Mouse (Mus musculus): ENCODE results near the gene Sprr2d. TPM values are rescaled to one million over a fixed set of nuclear protein-coding genes. Genes with fewer than 3 reads are reported as not detected.

Gene Sprr2d
- polyA plus RNA-seq, 1 experiment from 2014 or later, result not detected

DNA sequence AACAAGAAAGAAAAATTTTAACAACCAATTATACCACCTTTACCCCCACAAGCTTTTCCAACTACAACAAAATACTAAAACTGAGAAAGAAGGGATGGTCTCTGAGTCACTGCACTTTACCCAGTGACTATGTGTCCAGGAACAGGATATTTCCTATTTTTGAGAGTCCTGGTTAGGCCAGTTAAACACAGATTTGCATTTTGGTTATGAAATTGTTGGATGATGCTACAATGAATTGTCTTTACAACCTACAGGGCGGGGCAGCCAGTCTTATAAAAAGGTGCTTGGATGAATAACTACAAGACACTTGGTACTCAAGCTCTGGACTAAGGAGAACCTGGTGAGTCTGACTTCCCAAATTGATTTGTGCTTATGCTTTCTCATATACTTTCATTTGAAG is 46.4 kb downstream of the Sprr2d start, which contains the start of gene Sprr2h:
Gene Sprr2h (plus strand): TSS at position 301 of the 400 bp plus-strand sequence.
- Histone ChIP-seq H3K4me1 (ENCODE audit: control insufficient read depth, insufficient read depth, low read length) (no peaks in the 10 kb centered on the region), H3K9me3 (ENCODE audit: control insufficient read depth, low read length) (no peaks in the 10 kb centered on the region), H3K4me3 (ENCODE audit: low read depth, low read length) (no peak within 1 kb of the TSS), H3K27ac (ENCODE audit: low read depth, low read length) (no peak within 1 kb of the TSS), H3K36me3 (ENCODE audit: control insufficient read depth, insufficient read depth, low read length) (no peaks in the 10 kb centered on the region), H3K27me3 (ENCODE audit: control insufficient read depth, insufficient read depth, low read length) (no peaks in the 10 kb centered on the region), H3K4me2 (ENCODE audit: low read depth, low read length) (no peak within 1 kb of the TSS), H3K9ac (replicated peaks; ENCODE audit: low read depth, low read length) (no peak within 1 kb of the TSS)
- ATAC-seq (ENCODE audit: low read depth), result no peak
- 81% methylated on average over 1 of the region's 1 CpGs for WGBS

Other genes starting within 250 kb of the Sprr2d start
- not detected in 2 replicates for gene Prr9, start 215.2 kb upstream of the Sprr2d start, polyA plus RNA-seq (2014; fragmentation: Nextera tagmentation; extraction: Ambion mirVana)
- not detected in 2 replicates for gene Lelp1, start 196.4 kb upstream of the Sprr2d start, polyA plus RNA-seq (2014; fragmentation: Nextera tagmentation; extraction: Ambion mirVana)
- gene Sprr2a1, start 123.3 kb upstream of the Sprr2d start, polyA plus RNA-seq (2014; fragmentation: Nextera tagmentation; extraction: Ambion mirVana), result not detected in 2 replicates
- not detected in 2 replicates for gene Sprr2a2, start 123.2 kb upstream of the Sprr2d start, polyA plus RNA-seq (2014; fragmentation: Nextera tagmentation; extraction: Ambion mirVana)
- gene Sprr2a3, start 53.7 kb upstream of the Sprr2d start, polyA plus RNA-seq (2014; fragmentation: Nextera tagmentation; extraction: Ambion mirVana), result not detected in 2 replicates
- not detected in 2 replicates for gene Sprr2b, start 22.5 kb upstream of the Sprr2d start, polyA plus RNA-seq (2014; fragmentation: Nextera tagmentation; extraction: Ambion mirVana)
- gene Sprr2e, start 13.0 kb downstream of the Sprr2d start, polyA plus RNA-seq (2014; fragmentation: Nextera tagmentation; extraction: Ambion mirVana), result not detected in 2 replicates
- gene Sprr2f, start 26.0 kb downstream of the Sprr2d start, polyA plus RNA-seq (2014; fragmentation: Nextera tagmentation; extraction: Ambion mirVana), result not detected in 2 replicates
- gene Sprr2h, start 46.5 kb downstream of the Sprr2d start, polyA plus RNA-seq (2014; fragmentation: Nextera tagmentation; extraction: Ambion mirVana), result not detected in 2 replicates
- not detected in 2 replicates for gene Sprr2i, start 68.9 kb downstream of the Sprr2d start, polyA plus RNA-seq (2014; fragmentation: Nextera tagmentation; extraction: Ambion mirVana)
- gene Sprr2j-ps, start 78.9 kb downstream of the Sprr2d start, polyA plus RNA-seq (2014; fragmentation: Nextera tagmentation; extraction: Ambion mirVana), result not detected in 2 replicates
- gene Gm9774, start 90.3 kb downstream of the Sprr2d start, polyA plus RNA-seq (2014; fragmentation: Nextera tagmentation; extraction: Ambion mirVana), result 5.1 and 7.9 TPM in 2 replicates
- gene Sprr2k, start 93.4 kb downstream of the Sprr2d start, polyA plus RNA-seq (2014; fragmentation: Nextera tagmentation; extraction: Ambion mirVana), result not detected in 2 replicates
- not detected in 2 replicates for gene Sprr1b, start 99.6 kb downstream of the Sprr2d start, polyA plus RNA-seq (2014; fragmentation: Nextera tagmentation; extraction: Ambion mirVana)
- gene Sprr3, start 119.6 kb downstream of the Sprr2d start, polyA plus RNA-seq (2014; fragmentation: Nextera tagmentation; extraction: Ambion mirVana), result not detected in 2 replicates
- not detected in 2 replicates for gene Sprr1a, start 146.8 kb downstream of the Sprr2d start, polyA plus RNA-seq (2014; fragmentation: Nextera tagmentation; extraction: Ambion mirVana)
- gene Sprr4, start 161.4 kb downstream of the Sprr2d start, polyA plus RNA-seq (2014; fragmentation: Nextera tagmentation; extraction: Ambion mirVana), result not detected in 2 replicates
- not detected in 2 replicates for gene 2310046K23Rik, start 195.4 kb downstream of the Sprr2d start, polyA plus RNA-seq (2014; fragmentation: Nextera tagmentation; extraction: Ambion mirVana)
- not detected in 2 replicates for gene Ivl, start 234.6 kb downstream of the Sprr2d start, polyA plus RNA-seq (2014; fragmentation: Nextera tagmentation; extraction: Ambion mirVana)
- not detected in 2 replicates for gene Smcp, start 249.9 kb downstream of the Sprr2d start, polyA plus RNA-seq (2014; fragmentation: Nextera tagmentation; extraction: Ambion mirVana)